Mouse (Mus musculus) lung, embryonic 15.5 days (tissue): ENCODE results near the gene Hoxd9. TPM values are rescaled to one million over a fixed set of nuclear protein-coding genes. Genes with fewer than 3 reads are reported as not detected.

ENCODE experiments used
- ATAC-seq: fragments of 200-750 bp; cut with Nextera tagmentation; 2 replicates; pipeline ENCODE4 v1.8.0; 2017; ENCODE audit warnings: moderate number of reproducible peaks, borderline replicate concordance; ENCODE audit not compliant: low FRiP score, low TSS enrichment; ENCODE audit errors: extremely low read depth
- H3K27ac ChIP-seq: fragments of 300-500 bp; sonication (generic); 2 replicates; pipeline ENCODE4 v1.5.1; 2015; ENCODE audit warnings: moderate library complexity, mild to moderate bottlenecking, inconsistent platforms
- H3K27me3 ChIP-seq: fragments of 300-500 bp; sonication (generic); 2 replicates; pipeline ENCODE4 v1.6.1; 2015; ENCODE audit warnings: inconsistent platforms
- H3K36me3 ChIP-seq: fragments of 300-500 bp; sonication (generic); 2 replicates; pipeline ENCODE4 v1.6.1; 2015; ENCODE audit warnings: inconsistent platforms
- H3K4me1 ChIP-seq: fragments of 300-500 bp; sonication (generic); 2 replicates; pipeline ENCODE4 v1.6.1; 2015; ENCODE audit warnings: inconsistent platforms
- H3K4me2 ChIP-seq: fragments of 300-500 bp; sonication (generic); 2 replicates; pipeline ENCODE4 v1.6.1; 2015; ENCODE audit warnings: inconsistent platforms, mild to moderate bottlenecking, moderate library complexity
- H3K4me3 ChIP-seq: fragments of 300-500 bp; sonication (generic); 2 replicates; pipeline ENCODE4 v1.5.1; 2015; ENCODE audit warnings: mild to moderate bottlenecking, inconsistent platforms
- H3K9ac ChIP-seq: fragments of 300-500 bp; sonication (generic); 2 replicates; pipeline ENCODE4 v1.6.1; 2015; ENCODE audit warnings: inconsistent platforms
- H3K9me3 ChIP-seq: fragments of 300-500 bp; sonication (generic); 2 replicates; pipeline ENCODE4 v1.6.1; 2016; ENCODE audit warnings: inconsistent platforms
- WGBS: fragments of 180-500 bp; shearing (Covaris S2); methylation state at CpG from one replicate; pipeline ENCODE4 v1.1.7; 2015; 5-methylcytosine and 5-hydroxymethylcytosine counted together
- polyA plus RNA-seq: library from polyadenylated mRNA; unstranded; fragments of >200 nt; fragmentation: Nextera tagmentation; extraction: Ambion mirVana; gene quantifications from 2 replicates; pipeline ENCODE4 v1.2.1, GENCODE M21; 2015

Hoxd9 gene
- polyA plus RNA-seq, 1 experiment from 2014 or later = 0.44 TPM

- Histone ChIP-seq H3K4me2 (no peak overlapping the region), H3K4me1 (peaks cover 12% of the 10 kb centered on the region), H3K4me3 (no peak overlapping the region), H3K27ac (no peak overlapping the region), H3K27me3 (peaks cover 100% of the 10 kb centered on the region), H3K9me3 (no peaks in the 10 kb centered on the region), H3K9ac (no peak overlapping the region), H3K36me3 (no peaks in the 10 kb centered on the region)
- WGBS = 2% methylated on average over 34 of the region's 34 CpGs
- ATAC-seq = 0 out of 2 replicates have a peak, but pooled peaks have one; percentile 36
These were observed 838 bp upstream of the Hoxd9 start for GRCm38 (mm10) chr2:74696442-74697335.

- H3K4me2 ChIP-seq = peak overlapping the region; percentile 53
- H3K27me3 ChIP-seq = peaks cover 99% of the 10 kb centered on the region
- no peaks in the 10 kb centered on the region for H3K9me3 ChIP-seq
- H3K4me3 ChIP-seq = peak overlapping the region; percentile 34
- under 1% methylated on average over 77 of the region's 86 CpGs for WGBS
- no peaks in the 10 kb centered on the region for H3K36me3 ChIP-seq
- H3K27ac ChIP-seq = no peak overlapping the region
- H3K4me1 ChIP-seq = peaks cover 12% of the 10 kb centered on the region
- ATAC-seq = no peak
- no peak overlapping the region for H3K9ac ChIP-seq
These were observed 900 bp downstream of the Hoxd9 start for GRCm38 (mm10) chr2:74698201-74699052.

- ATAC-seq = no peak
- Histone ChIP-seq H3K9me3 (no peaks in the 10 kb centered on the region), H3K36me3 (no peaks in the 10 kb centered on the region), H3K27me3 (peaks cover 99% of the 10 kb centered on the region), H3K9ac (no peak overlapping the region), H3K27ac (no peak overlapping the region), H3K4me1 (peaks cover 12% of the 10 kb centered on the region), H3K4me3 (no peak overlapping the region), H3K4me2 (no peak overlapping the region)
- WGBS = 2% methylated on average over 17 of the region's 17 CpGs
These were observed 1.5 kb downstream of the Hoxd9 start for GRCm38 (mm10) chr2:74699053-74699430.

- H3K4me1 ChIP-seq = peaks cover 17% of the 10 kb centered on the region
- no peak overlapping the region for H3K9ac ChIP-seq
- H3K27me3 ChIP-seq = peaks cover 99% of the 10 kb centered on the region
- ATAC-seq = no peak
- 5% methylated on average over 23 of the region's 23 CpGs for WGBS
- H3K4me2 ChIP-seq = no peak overlapping the region
- H3K27ac ChIP-seq = no peak overlapping the region
- H3K4me3 ChIP-seq = no peak overlapping the region
- no peaks in the 10 kb centered on the region for H3K36me3 ChIP-seq
- no peaks in the 10 kb centered on the region for H3K9me3 ChIP-seq
These were observed 2.4 kb downstream of the Hoxd9 start for GRCm38 (mm10) chr2:74699664-74700545.

- Histone ChIP-seq H3K36me3 (no peaks in the 10 kb centered on the region), H3K4me2 (no peak overlapping the region), H3K27ac (no peak overlapping the region), H3K9ac (no peak overlapping the region), H3K9me3 (no peaks in the 10 kb centered on the region), H3K4me1 (peaks cover 24% of the 10 kb centered on the region), H3K4me3 (no peak overlapping the region), H3K27me3 (peaks cover 99% of the 10 kb centered on the region)
- 6% methylated on average over 22 of the region's 22 CpGs for WGBS
- no peak for ATAC-seq
These were observed 3.1 kb downstream of the Hoxd9 start for GRCm38 (mm10) chr2:74700546-74701112.

- H3K4me3 ChIP-seq = no peak overlapping the region
- H3K36me3 ChIP-seq = no peaks in the 10 kb centered on the region
- no peak overlapping the region for H3K27ac ChIP-seq
- peaks cover 28% of the 10 kb centered on the region for H3K4me1 ChIP-seq
- ATAC-seq = no peak
- WGBS = 10% methylated on average over 17 of the region's 17 CpGs
- H3K4me2 ChIP-seq = no peak overlapping the region
- H3K9ac ChIP-seq = no peak overlapping the region
- H3K9me3 ChIP-seq = no peaks in the 10 kb centered on the region
- H3K27me3 ChIP-seq = peaks cover 98% of the 10 kb centered on the region
These were observed 4.7 kb downstream of the Hoxd9 start for GRCm38 (mm10) chr2:74701949-74702819.

GRCm38 (mm10) chr2:74702820-74703219 is 5.3 kb downstream of the Hoxd9 start:
- H3K4me3 ChIP-seq = no peak overlapping the region
- ATAC-seq = no peak

GRCm38 (mm10) chr2:74703317-74703716 is 5.8 kb downstream of the Hoxd9 start:
- 7% methylated on average over 10 of the region's 10 CpGs for WGBS

More at GRCm38 (mm10) chr2:74702820-74703219, 5.3 kb downstream of the Hoxd9 start:
- Histone ChIP-seq H3K4me2 (no peak overlapping the region), H3K4me1 (peaks cover 24% of the 10 kb centered on the region), H3K36me3 (no peaks in the 10 kb centered on the region), H3K27ac (no peak overlapping the region), H3K9me3 (no peaks in the 10 kb centered on the region), H3K27me3 (peaks cover 98% of the 10 kb centered on the region), H3K9ac (no peak overlapping the region)
- WGBS = 17% methylated on average over 6 of the region's 6 CpGs

GRCm38 (mm10) chr2:74703720-74704392 is 6.3 kb downstream of the Hoxd9 start:
- Histone ChIP-seq H3K36me3 (no peaks in the 10 kb centered on the region), H3K4me2 (no peak overlapping the region), H3K9me3 (no peaks in the 10 kb centered on the region), H3K4me1 (peaks cover 16% of the 10 kb centered on the region), H3K27me3 (peaks cover 98% of the 10 kb centered on the region), H3K4me3 (peak overlapping the region; percentile 46; the same call in 1 of the 2 replicates), H3K27ac (no peak overlapping the region), H3K9ac (no peak overlapping the region)
- WGBS = 5% methylated on average over 26 of the region's 26 CpGs
- ATAC-seq = no peak

More at GRCm38 (mm10) chr2:74703317-74703716, 5.8 kb downstream of the Hoxd9 start:
- Histone ChIP-seq H3K4me1 (peaks cover 19% of the 10 kb centered on the region), H3K27ac (no peak overlapping the region), H3K36me3 (no peaks in the 10 kb centered on the region), H3K27me3 (peaks cover 98% of the 10 kb centered on the region), H3K4me2 (no peak overlapping the region), H3K4me3 (no peak overlapping the region), H3K9ac (no peak overlapping the region), H3K9me3 (no peaks in the 10 kb centered on the region)
- no peak for ATAC-seq
